Mouse (Mus musculus) cerebellum, adult 2 months (tissue): Measurements from ENCODE around the gene Eif2ak3. TPM values are rescaled to one million over a fixed set of nuclear protein-coding genes. Genes with fewer than 3 reads are reported as not detected.
"Not testable (repeated sequence)": the region's sequence is repeated elsewhere in the genome, so short reads cannot be mapped to it uniquely, and the experiment has no call there.

Experiments
- DNase-seq, 2 experiments: peaks; one replicate each; pipeline ENCODE4 v3.0.0; 2021
- H3K27ac ChIP-seq: fragments of 200-500 bp; 2 replicates; pipeline ENCODE4 v1.5.1; 2012; ENCODE audit warnings: low read length, control low read depth, inconsistent platforms; ENCODE audit not compliant: insufficient read depth
- H3K27me3 ChIP-seq: fragments of 200-500 bp; 2 replicates; pipeline ENCODE4 v1.6.1; 2012; ENCODE audit warnings: inconsistent platforms, mild to moderate bottlenecking, low read length, moderate library complexity; ENCODE audit not compliant: control insufficient read depth, insufficient read depth
- H3K4me1 ChIP-seq: fragments of 200-500 bp; 2 replicates; pipeline ENCODE4 v1.6.1; 2011; ENCODE audit warnings: low read length; ENCODE audit not compliant: control insufficient read depth, insufficient read depth
- H3K4me3 ChIP-seq: fragments of 200-500 bp; replicated peaks from 2 replicates; pipeline ENCODE3; 2011; ENCODE audit warnings: mild to moderate bottlenecking, low read depth, low read length, control low read depth; ENCODE audit not compliant: insufficient read depth
- CTCF ChIP-seq: fragments of 200-500 bp; IDR thresholded peaks from 2 replicates; pipeline ENCODE4 v1.5.1; 2011; ENCODE audit warnings: low read depth, mild to moderate bottlenecking, control low read depth, low read length, moderate library complexity, borderline replicate concordance; ENCODE audit not compliant: insufficient read depth
- POLR2A ChIP-seq: fragments of 200-500 bp; IDR thresholded peaks from 2 replicates; pipeline ENCODE4 v1.6.1; 2011; ENCODE audit warnings: low read length, control low read depth, borderline replicate concordance; ENCODE audit not compliant: insufficient read depth
- whole genome bisulfite sequencing: fragments of 180-500 bp; shearing (Covaris S2); methylation state at CpG from one replicate; pipeline ENCODE4 v1.1.7; 2018; 5-methylcytosine and 5-hydroxymethylcytosine counted together
- polyA plus RNA-seq: library from polyadenylated mRNA; depleted of rRNA; stranded (reverse); fragments of >200 nt; gene quantifications from 2 replicates; pipeline ENCODE4 v1.2.3, GENCODE M21; 2012

The Eif2ak3 gene
- polyA plus RNA-seq, 1 experiment, result 24.0 TPM

GRCm38 (mm10) chr6:70822386-70822910 is 21.9 kb upstream of the Eif2ak3 start:
- WGBS, result 73% methylated on average over 5 of the region's 5 CpGs
- DNase-seq, result no peak
- Histone ChIP-seq H3K4me3 (no peak overlapping the region), H3K27ac (no peak overlapping the region), H3K4me1 (no peaks in the 10 kb centered on the region; the same call in 1 of the 2 replicates), H3K27me3 (no peaks in the 10 kb centered on the region)
- TF ChIP-seq POLR2A (no peak), CTCF (no peak)

DNA sequence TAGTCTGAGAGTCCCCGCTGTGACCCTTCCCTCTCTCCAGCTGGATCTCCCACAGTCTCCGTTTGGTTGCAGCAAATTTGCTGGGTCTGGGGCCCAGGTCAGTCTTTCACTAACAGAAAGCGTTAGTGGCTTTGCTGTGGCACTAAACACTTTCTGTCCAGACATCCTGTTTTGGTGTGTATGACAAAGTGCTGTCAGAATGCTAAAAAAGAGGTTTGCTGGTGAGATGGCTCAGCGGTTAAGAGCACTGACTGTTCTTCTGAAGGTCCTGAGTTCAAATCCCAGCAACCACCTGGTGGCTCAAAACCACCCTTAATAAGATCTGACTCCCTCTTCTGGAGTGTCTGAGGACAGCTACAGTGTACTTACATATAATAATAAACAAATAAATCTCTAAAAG is 21.0 kb upstream of the Eif2ak3 start:
- not testable (repeated sequence) for H3K4me3 ChIP-seq, H3K27me3 ChIP-seq, DNase-seq, H3K27ac ChIP-seq, H3K4me1 ChIP-seq
- 81% methylated on average over 4 of the region's 4 CpGs for WGBS

- no peak for TF ChIP-seq CTCF
- no peak; the same call in 1 of the 2 replicates for TF ChIP-seq POLR2A
- Histone ChIP-seq H3K4me1 (no peaks in the 10 kb centered on the region; the same call in 1 of the 2 replicates), H3K27ac (peak overlapping the region; percentile 34), H3K4me3 (peak overlapping the region; percentile 62), H3K27me3 (no peaks in the 10 kb centered on the region)
- DNase-seq, result peak; percentile 85 to 87
- 5% methylated on average over 23 of the region's 23 CpGs for WGBS
Measured at GRCm38 (mm10) chr6:70824085-70824986, 20.0 kb upstream of the Eif2ak3 start.

- Histone ChIP-seq H3K4me1 (no peaks in the 10 kb centered on the region; the same call in 1 of the 2 replicates), H3K27ac (no peak overlapping the region), H3K4me3 (peak overlapping the region; percentile 62), H3K27me3 (no peaks in the 10 kb centered on the region)
- 41% methylated on average over 4 of the region's 4 CpGs for WGBS
- DNase-seq, result no peak
- TF ChIP-seq POLR2A, result no peak
- TF ChIP-seq CTCF, result no peak
Measured at GRCm38 (mm10) chr6:70824987-70825337, 19.4 kb upstream of the Eif2ak3 start.

GRCm38 (mm10) chr6:70829451-70829850 is 14.9 kb upstream of the Eif2ak3 start:
- H3K27me3 ChIP-seq, result no peaks in the 10 kb centered on the region; the same call in 1 of the 2 replicates
- WGBS, result 75% methylated on average over 2 of the region's 2 CpGs
- no peak for TF ChIP-seq POLR2A
- TF ChIP-seq CTCF, result no peak
- no peaks in the 10 kb centered on the region for H3K4me1 ChIP-seq
- no peak overlapping the region for H3K4me3 ChIP-seq
- DNase-seq, result no peak
- H3K27ac ChIP-seq, result no peak overlapping the region

DNA sequence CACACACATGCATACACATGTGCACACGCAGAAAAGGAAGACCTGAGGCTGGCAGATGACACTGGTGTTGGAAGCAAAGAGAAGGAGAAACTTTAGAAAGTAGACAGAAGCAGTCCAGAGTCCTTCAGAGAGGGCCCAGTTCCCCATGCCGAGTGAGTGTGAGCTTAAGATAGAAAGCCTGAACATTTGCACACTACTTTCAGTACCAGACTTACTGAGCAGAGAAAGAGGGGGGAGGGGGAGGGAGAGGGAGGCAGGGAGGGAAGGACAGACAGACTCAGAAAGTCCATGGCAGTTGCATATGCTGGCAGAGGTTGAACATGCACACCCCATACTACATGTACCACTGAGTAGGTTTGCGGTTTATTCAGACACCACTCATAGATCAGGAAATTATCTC is 13.8 kb upstream of the Eif2ak3 start:
- 80% methylated on average over 3 of the region's 3 CpGs for WGBS

GRCm38 (mm10) chr6:70831179-70831839 is 13.0 kb upstream of the Eif2ak3 start:
- no peaks in the 10 kb centered on the region for H3K4me1 ChIP-seq
- no peak for DNase-seq
- no peak for TF ChIP-seq POLR2A
- no peak for TF ChIP-seq CTCF
- no peak overlapping the region for H3K4me3 ChIP-seq
- no peaks in the 10 kb centered on the region; the same call in 1 of the 2 replicates for H3K27me3 ChIP-seq
- 82% methylated on average over 10 of the region's 10 CpGs for WGBS
- H3K27ac ChIP-seq, result no peak overlapping the region

More for the DNA sequence above, 13.8 kb upstream of the Eif2ak3 start:
- no peak for TF ChIP-seq CTCF
- Histone ChIP-seq H3K27ac (no peak overlapping the region), H3K4me1 (no peaks in the 10 kb centered on the region), H3K4me3 (no peak overlapping the region), H3K27me3 (no peaks in the 10 kb centered on the region; the same call in 1 of the 2 replicates)
- no peak for DNase-seq
